In genomic region chr12:103404131-103404530, GRCm38 (mm10) we compare ENCODE assay signal across 17 mouse cellular contexts.
"Had no signal": no experiment of that assay in that cellular context is flagged by ENCODE, and none has a peak within 500 bp of the region (broad histone marks: within the 10 kb centered on the region; RNA-seq: fewer than 3 reads in every experiment).

No protein-coding gene starts in this region.

- H3K9me3 ChIP-seq: midbrain, embryonic 10.5 days; midbrain, embryonic 12.5 days; neural tube, embryonic 13.5 days had no signal

- ATAC-seq: midbrain, embryonic 16.5 days had no signal

- H3K9ac ChIP-seq: liver, embryonic 14.5 days; lung, embryonic 14.5 days; midbrain, embryonic 12.5 days; neural tube, embryonic 13.5 days had no signal

- H3K4me2 ChIP-seq: lung, embryonic 14.5 days; midbrain, embryonic 12.5 days; neural tube, embryonic 13.5 days had no signal

- DNase-seq: lung, adult 18-20 months; lung, embryonic 14.5 days; lung, postnatal 10 days; lung, postnatal 4 days; midbrain, embryonic 14.5 days; right cerebral cortex, adult 18-20 months; right cerebral cortex, postnatal 25 days; right cerebral cortex, postnatal 4 days; spleen, adult 18-20 months; thymus, adult 18-20 months; thymus, postnatal 14 days; thymus, postnatal 36 days had no signal

- H3K4me3 ChIP-seq: midbrain, embryonic 10.5 days; midbrain, embryonic 12.5 days; neural tube, embryonic 13.5 days had no signal

- H3K4me1 ChIP-seq: midbrain, embryonic 10.5 days; midbrain, embryonic 12.5 days; neural tube, embryonic 13.5 days had no signal

- H3K27ac ChIP-seq: liver, embryonic 14.5 days; midbrain, embryonic 10.5 days; midbrain, embryonic 12.5 days; neural tube, embryonic 13.5 days had no signal

- H3K27me3 ChIP-seq: midbrain, embryonic 12.5 days; neural tube, embryonic 13.5 days had no signal
